Mouse (Mus musculus): ENCODE measurements around the gene Pard3.

DNA sequence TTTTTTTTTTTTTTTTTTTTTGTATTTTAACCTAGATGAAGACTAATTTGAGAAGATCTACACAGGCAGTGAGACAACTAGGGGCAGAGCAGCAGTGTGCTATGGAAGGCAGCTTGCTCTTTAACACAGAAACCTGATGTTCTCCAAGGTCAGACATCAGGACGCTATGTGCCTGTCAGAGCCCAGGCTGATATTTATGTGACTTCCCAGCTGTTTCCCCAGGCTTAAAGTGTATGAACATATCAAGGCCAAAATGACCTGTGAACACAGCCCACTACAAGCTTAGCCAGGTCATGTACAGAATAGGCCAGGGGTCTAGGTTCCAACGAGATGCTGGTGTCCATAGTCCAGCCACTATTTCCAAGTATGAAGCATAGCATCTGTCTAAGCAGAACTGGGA lies 482.5 kb downstream of the Pard3 start:
- TF ChIP-seq CTCF (IDR thresholded peaks at IDR 0.05; ENCODE audit: low read depth): no peak
- no peak for TF ChIP-seq EP300 (optimal IDR thresholded peaks at IDR 0.05)

Data from stomach, postnatal 0 days (tissue).